Mouse (Mus musculus) layer of hippocampus, adult 9-10 months (tissue): Measurements from ENCODE around the gene Tcf12.

Experiments
- DNase-seq: peaks from one replicate; pipeline ENCODE4 v3.0.0; 2022; ENCODE audit warnings: low spot score

Tcf12 gene

DNA sequence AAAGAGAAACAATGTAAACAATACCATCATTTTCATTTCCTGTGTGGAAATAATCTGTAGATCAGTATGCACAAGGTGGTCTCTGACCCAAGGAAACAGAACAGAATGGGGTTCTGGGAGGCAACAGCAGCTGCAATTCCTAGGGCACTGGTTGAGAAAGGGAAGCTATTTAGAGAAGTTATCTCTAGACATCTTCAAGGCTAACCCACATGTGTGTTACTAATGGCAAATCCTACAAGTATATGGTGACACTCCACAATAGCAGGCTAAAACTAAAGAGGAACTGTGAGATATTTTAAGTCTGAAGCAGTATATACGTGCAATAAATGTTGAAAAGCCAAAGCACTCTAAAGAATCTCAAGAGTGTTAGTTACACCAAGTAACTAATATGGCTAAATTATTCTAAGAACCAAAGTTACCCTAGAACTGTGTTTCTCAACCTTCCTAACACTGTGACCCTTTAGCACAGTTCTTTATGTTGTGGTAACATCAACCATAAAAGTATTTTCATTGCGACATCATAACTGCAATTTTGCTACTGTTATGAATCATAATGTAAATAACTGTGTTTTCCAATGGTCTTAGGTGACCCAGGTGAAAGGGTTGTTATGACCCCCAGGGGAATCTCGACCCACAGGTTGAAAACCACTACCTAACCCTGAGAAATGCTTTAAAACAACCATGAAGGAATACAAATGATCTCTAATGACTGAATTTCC lies 22.6 kb downstream of the Tcf12 start:
- DNase-seq: no peak

- no peak for DNase-seq
Observed at GRCm38 (mm10) chr9:72085017-72085416, 26.7 kb downstream of the Tcf12 start.

DNA sequence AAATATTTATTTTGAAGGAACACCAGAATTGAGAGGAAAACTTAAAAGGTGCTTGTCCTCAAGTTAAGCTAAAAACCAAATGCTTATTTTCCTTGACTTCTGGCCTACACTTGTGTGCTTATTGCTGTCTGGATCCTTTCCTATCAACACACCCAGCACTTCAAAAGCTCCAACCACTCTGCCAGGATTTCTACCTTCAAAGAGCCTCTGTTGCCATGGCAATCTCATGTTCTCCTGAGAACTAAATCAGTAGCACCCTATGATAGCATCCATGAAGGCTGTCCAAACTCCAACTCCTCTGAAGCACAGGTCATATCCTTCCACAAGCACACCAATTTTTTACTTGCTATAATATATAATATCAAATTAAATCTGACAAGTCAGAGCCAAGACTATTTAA lies 27.5 kb downstream of the Tcf12 start:
- DNase-seq: peak; percentile 29

- DNase-seq: no peak
Observed at GRCm38 (mm10) chr9:72076158-72076557, 35.5 kb downstream of the Tcf12 start.

- no peak for DNase-seq
Observed at GRCm38 (mm10) chr9:72066151-72066550, 45.5 kb downstream of the Tcf12 start.

- DNase-seq: no peak
Observed at GRCm38 (mm10) chr9:72053144-72053543, 58.5 kb downstream of the Tcf12 start.

DNA sequence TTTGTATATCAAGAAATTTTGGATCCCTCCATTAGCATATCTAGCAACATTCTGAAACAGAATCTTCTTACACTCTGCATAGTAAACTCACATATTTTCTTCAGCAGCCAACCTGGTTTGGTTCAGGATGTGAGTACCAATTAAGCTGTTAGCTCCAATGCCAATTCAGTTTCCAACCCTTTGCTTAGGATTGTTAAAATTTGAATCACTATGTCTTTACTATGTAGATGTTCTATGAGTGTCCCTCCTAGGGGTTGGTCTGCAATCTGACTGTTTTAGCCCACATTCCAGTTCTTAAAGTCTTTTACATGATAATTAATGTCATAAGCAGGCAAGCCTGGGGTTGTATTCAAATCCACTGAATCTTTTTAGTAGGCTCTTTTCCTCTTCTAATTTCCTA lies 71.5 kb downstream of the Tcf12 start:
- DNase-seq: no peak

- DNase-seq: no peak
Observed at GRCm38 (mm10) chr9:72039369-72039768, 72.3 kb downstream of the Tcf12 start.

GRCm38 (mm10) chr9:72037059-72037516 lies 74.6 kb downstream of the Tcf12 start:
- no peak for DNase-seq

DNA sequence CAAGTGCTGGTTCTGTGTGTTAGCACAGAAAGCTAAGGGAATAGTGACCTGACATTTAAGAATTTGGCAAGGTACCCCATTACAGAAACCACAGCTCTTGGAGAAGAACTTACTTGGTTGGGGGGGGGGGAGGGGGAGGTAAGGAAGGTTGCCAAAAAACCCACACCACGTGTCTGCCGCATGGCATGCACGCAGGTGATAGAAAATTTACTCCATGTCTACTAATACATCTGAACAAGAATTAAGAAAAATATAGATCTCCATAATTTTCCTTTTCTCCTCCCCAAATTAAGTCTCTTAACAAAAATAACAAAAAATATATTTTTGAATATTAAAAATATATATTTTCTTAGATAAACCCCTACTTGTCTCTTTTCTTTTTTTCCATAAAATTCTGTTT lies 75.4 kb downstream of the Tcf12 start:
- no peak for DNase-seq

- DNase-seq: no peak
Observed at GRCm38 (mm10) chr9:72033271-72033670, 78.4 kb downstream of the Tcf12 start.

DNA sequence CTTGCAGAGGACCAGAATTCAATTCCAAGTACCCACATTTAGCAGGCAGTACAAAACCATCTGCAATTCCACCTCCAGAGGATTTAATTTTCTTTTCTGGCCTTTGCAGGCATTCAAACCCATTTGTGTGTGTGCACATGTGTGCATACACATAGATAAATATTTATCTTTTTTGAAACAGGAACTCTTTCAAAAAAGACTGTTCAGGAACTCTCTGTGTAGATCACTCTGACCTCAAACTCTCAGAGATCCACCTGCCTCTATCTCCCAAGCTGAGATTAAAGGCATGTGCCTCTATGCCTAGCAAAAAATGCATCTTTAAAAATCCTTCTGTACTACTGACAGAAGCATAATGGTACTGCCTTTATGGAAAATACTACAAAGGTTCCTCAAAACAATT lies 81.4 kb downstream of the Tcf12 start:
- DNase-seq: no peak

- no peak for DNase-seq
Observed at GRCm38 (mm10) chr9:72029601-72030000, 82.1 kb downstream of the Tcf12 start.

DNA sequence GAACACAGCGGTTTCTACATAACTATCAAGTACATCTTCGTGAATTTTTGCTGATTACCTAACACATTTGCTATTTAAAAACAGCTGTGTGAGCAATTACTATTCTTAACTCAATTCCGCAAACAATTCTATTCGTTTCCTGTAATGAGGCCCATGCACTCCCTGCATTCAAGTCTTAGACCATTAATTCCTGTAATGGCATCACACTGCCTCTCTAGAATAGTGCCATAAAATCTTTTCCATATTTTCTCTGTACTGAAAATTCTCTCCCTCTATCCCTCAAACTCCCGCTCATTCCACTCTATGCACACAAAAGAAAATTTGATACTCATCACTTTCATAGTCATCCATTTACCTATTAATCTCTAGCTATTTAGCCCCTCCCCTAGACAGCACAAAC lies 88.4 kb downstream of the Tcf12 start:
- DNase-seq: no peak

DNA sequence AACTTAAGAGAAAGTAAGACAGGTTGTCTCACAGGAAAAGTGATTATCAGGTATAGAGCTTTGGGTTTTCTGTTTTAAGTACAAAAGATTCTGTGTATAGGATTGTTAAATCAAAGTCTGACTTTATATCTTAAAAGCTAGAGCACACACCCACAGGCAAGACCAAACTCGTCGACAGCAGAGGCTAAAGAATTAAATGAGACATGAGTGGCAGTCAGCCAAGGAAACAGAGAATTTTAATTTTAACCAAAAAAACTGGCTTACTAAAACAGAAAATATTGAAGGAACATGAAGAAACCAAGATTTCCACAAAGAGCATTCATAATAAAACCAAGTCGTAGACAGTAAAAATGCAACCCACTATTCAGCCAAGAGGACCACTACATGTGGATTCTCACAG lies 90.2 kb downstream of the Tcf12 start:
- no peak for DNase-seq

GRCm38 (mm10) chr9:72016021-72016420 lies 95.7 kb downstream of the Tcf12 start:
- no peak for DNase-seq

- no peak for DNase-seq
Observed at GRCm38 (mm10) chr9:72014585-72015381, 96.9 kb downstream of the Tcf12 start.

GRCm38 (mm10) chr9:72013541-72013940 lies 98.1 kb downstream of the Tcf12 start:
- DNase-seq: no peak

GRCm38 (mm10) chr9:72008634-72009033 lies 103.0 kb downstream of the Tcf12 start:
- no peak for DNase-seq

DNA sequence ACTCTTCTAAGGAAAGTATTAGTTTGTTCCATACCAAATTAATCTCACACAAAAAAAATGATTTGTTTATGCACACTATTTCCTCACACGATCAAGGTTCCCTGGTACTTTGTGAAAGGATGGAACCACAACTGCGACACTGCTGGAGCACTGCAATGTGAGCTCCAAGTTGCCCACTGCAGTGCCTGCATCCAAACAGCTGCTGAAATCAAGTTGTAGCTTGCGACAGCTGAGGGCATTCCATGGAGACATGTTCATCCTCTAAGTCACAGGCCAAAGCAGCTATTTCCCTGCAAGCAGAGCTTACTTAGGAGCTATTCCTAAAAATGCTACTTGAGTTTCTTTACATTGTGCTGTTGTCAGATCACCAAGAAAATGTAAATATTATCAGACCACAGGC lies 120.5 kb downstream of the Tcf12 start:
- DNase-seq: no peak

GRCm38 (mm10) chr9:71990376-71990775 lies 121.3 kb downstream of the Tcf12 start:
- no peak for DNase-seq

DNA sequence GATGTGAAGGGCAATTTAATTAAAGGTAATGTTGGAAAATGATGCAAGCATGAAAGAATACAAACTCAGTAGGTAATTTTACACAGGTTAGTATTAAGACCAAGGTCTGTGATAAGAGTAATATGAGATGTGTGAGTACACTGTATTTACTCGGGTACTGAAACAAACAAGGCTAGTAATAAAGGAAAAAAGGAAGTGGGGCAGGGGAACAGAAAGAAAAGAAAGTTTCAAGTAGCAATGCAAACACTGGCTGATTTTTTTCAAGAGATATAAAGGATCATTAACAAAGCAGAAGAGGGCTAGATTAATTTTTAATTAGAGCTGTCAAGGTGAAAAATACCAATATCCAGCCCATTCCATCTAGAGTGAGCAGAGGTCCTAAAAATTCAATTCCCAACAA lies 122.0 kb downstream of the Tcf12 start:
- no peak for DNase-seq

DNA sequence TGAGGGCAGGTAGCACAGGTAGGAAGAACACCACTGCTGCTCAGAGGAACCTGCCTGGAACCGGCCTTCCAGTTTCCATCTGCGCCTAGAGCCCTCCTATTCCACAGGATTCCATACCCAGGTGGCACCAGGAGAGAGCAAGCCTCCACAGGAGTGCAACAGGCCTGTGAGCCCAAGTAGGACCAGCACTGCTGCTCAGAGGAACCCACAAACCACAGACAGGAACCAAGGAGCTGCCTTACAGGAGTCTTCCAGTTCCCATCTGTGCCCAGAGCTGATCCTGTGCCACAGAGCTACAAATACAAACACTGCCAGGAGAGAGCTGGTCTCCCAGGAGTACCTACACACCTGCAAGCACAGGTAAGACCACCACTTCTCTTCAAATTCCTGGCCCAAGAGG lies 125.0 kb downstream of the Tcf12 start:
- DNase-seq: no peak

DNA sequence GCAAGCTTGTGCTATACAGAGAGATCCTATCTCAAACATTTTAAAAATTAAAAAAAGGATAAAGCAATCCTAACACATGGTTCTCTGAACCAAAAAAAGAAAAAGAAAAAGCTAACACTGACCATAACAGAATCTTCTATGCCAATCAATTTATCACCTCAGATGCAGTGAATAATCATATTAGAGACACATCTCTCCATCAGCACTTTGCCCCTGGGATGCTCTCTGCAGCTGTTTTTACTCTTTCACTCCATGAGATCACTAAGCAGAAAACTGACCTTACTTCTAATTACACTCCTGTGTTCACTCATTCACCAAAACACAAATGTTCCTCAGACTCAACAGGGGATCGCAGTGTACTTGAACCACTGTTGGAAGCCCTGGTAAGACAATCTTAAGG lies 128.8 kb downstream of the Tcf12 start:
- no peak for DNase-seq
